Mouse (Mus musculus) liver, adult 2 months (tissue): ENCODE results near the gene Klf15.

ENCODE experiments used
- CTCF ChIP-seq: fragments of 200-500 bp; IDR thresholded peaks from 2 replicates; pipeline ENCODE4 v1.5.1; 2011; ENCODE audit warnings: low read depth, low read length, control low read depth
- POLR2A ChIP-seq: fragments of 200-500 bp; IDR thresholded peaks from 2 replicates; pipeline ENCODE4 v1.6.1; 2011; ENCODE audit warnings: low read length, control low read depth; ENCODE audit not compliant: insufficient read depth; ENCODE audit errors: extremely low read depth

DNA sequence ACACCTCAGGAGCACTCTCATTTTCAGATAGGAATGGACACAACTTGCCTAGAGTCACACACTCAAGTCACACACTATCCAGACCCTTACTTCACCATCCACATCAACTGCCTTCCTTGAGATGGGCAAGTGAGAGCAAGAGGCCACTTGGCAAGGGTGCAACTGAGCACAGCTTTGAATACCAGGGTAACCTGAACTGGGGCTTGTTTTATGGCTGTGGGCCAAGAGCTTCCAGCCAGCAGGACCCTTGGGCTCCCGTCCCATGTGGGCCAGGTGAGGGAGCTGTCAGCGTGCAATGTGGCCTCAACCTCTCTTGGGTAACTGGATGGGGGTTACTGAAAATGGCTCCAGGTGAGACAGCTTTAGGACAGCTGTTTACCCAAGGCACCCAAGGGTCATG lies 5.0 kb upstream of the Klf15 start:
- no peak for TF ChIP-seq CTCF
- TF ChIP-seq POLR2A: no peak
